Mouse (Mus musculus): Measurements from ENCODE around the gene Fbxw9. TPM values are rescaled to one million over a fixed set of nuclear protein-coding genes. Genes with fewer than 3 reads are reported as not detected.

Gene Fbxw9
- polyA plus RNA-seq, 1 experiment from 2014 or later = 23.1 TPM

GRCm38 (mm10) chr8:85095566-85095965 is 35.7 kb downstream of the Fbxw9 start:
- WGBS = 88% methylated on average over 7 of the region's 7 CpGs

DNA sequence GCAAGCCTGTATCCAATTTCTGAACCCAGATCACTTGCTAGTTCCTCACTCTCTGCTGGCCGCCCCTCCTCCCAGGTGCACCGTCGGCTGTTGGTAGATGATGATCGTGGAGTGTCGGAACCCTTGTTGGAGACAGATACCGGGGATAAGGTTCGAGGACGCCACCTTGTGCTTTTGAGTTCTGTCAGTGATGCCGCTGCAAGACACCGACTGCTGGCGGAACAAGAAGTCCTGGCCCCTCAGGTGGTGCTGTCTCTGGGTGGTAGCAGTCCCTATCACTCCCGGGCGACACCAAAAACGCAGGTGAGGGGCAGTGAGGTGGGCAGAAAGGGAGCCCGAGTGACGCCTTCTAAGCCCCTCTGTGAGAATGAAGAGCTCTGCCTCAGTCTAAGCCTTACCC is 36.3 kb downstream of the Fbxw9 start:
- H3K9me3 ChIP-seq (ENCODE audit: low read depth, low read length) = no peaks in the 10 kb centered on the region
- TF ChIP-seq CTCF (IDR thresholded peaks at IDR 0.05; ENCODE audit: low read depth) = no peak
- no peak overlapping the region for H3K27ac ChIP-seq (ENCODE audit: low read depth)
- H3K27me3 ChIP-seq (ENCODE audit: insufficient read depth, low read length) = no peaks in the 10 kb centered on the region
- DNase-seq (no peak), ATAC-seq (ENCODE audit: insufficient read depth) (no peak)
- H3K36me3 ChIP-seq (ENCODE audit: insufficient read depth) = peaks cover 36% of the 10 kb centered on the region
- no peaks in the 10 kb centered on the region for H3K4me1 ChIP-seq (ENCODE audit: insufficient read depth)
- no peak overlapping the region for H3K4me2 ChIP-seq
- H3K9ac ChIP-seq = no peak overlapping the region
- H3K4me3 ChIP-seq (ENCODE audit: low read depth, low read length) = no peak overlapping the region
- WGBS = 87% methylated on average over 16 of the region's 16 CpGs

More at GRCm38 (mm10) chr8:85095566-85095965, 35.7 kb downstream of the Fbxw9 start:
- DNase-seq (no peak), ATAC-seq (ENCODE audit: insufficient read depth) (no peak)
- peaks cover 42% of the 10 kb centered on the region for H3K36me3 ChIP-seq (ENCODE audit: insufficient read depth)
- no peak overlapping the region for H3K4me2 ChIP-seq
- H3K4me1 ChIP-seq (ENCODE audit: insufficient read depth) = no peaks in the 10 kb centered on the region
- TF ChIP-seq CTCF (IDR thresholded peaks at IDR 0.05; ENCODE audit: low read depth) = no peak
- no peaks in the 10 kb centered on the region for H3K9me3 ChIP-seq (ENCODE audit: low read depth, low read length)
- no peaks in the 10 kb centered on the region for H3K27me3 ChIP-seq (ENCODE audit: insufficient read depth, low read length)
- H3K4me3 ChIP-seq (ENCODE audit: low read depth, low read length) = no peak overlapping the region
- no peak overlapping the region for H3K9ac ChIP-seq
- H3K27ac ChIP-seq (ENCODE audit: low read depth) = no peak overlapping the region

DNA sequence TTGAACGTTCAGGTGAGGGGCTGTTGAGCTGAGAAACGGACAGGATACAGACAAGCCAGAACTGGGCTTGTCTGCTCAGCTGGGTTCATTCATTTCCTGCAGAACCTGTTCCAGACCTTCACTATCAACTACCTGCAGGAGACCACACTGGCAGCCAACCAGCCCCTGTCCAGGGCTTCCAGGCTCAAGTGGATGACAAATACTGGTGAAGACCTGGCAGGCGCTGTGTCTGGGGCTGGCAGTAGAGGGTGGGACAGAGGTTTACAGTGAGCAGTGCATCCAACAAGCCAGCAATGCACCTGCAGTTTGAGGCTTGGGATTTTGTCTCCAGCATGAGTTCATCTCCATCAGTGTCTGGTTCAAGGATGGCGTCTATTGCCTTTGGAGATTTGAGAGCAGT is 37.0 kb downstream of the Fbxw9 start:
- no peak for TF ChIP-seq CTCF (IDR thresholded peaks at IDR 0.05; ENCODE audit: low read depth)
- no peak overlapping the region for H3K4me2 ChIP-seq
- 68% methylated on average over 4 of the region's 4 CpGs for WGBS
- no peak overlapping the region for H3K9ac ChIP-seq
- no peak overlapping the region for H3K27ac ChIP-seq (ENCODE audit: low read depth)
- no peaks in the 10 kb centered on the region for H3K9me3 ChIP-seq (ENCODE audit: low read depth, low read length)
- no peaks in the 10 kb centered on the region for H3K27me3 ChIP-seq (ENCODE audit: insufficient read depth, low read length)
- H3K4me3 ChIP-seq (ENCODE audit: low read depth, low read length) = no peak overlapping the region
- no peak for ATAC-seq (ENCODE audit: insufficient read depth)
- H3K36me3 ChIP-seq (ENCODE audit: insufficient read depth) = peaks cover 35% of the 10 kb centered on the region
- peak; percentile 15 for DNase-seq
- H3K4me1 ChIP-seq (ENCODE audit: insufficient read depth) = no peaks in the 10 kb centered on the region

DNA sequence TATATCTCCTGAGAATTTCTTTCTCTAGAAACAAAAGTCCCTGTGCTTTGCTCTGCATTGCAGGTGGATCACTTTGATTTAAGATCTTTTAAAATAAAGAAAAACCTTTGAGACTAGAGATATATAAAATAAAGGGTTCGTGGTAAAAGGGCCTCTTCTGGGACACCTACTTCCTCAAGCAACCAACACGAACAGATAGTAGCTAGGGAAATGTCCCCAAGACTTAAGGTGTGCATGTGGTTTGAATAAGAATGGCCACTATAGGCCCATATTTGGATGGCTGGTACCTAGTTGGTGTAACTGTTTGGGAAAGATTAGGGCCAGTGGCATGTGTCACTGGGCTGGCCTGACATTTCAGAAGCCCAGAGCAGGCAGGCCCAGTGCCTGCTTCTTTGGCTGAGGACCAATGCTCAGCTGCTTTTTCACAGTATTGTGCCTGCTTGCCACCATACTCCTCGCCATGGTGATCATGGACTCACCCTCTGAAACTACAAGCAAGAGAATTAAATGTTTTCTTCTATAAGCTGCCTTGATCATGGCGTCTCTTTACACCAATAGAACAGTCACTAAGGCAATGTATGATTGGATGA is 40.3 kb downstream of the Fbxw9 start:
- no peaks in the 10 kb centered on the region for H3K4me1 ChIP-seq (ENCODE audit: insufficient read depth)
- H3K9ac ChIP-seq = no peak overlapping the region
- H3K4me3 ChIP-seq (ENCODE audit: low read depth, low read length) = no peak overlapping the region
- ATAC-seq (ENCODE audit: insufficient read depth) = no peak
- H3K9me3 ChIP-seq (ENCODE audit: low read depth, low read length) = no peaks in the 10 kb centered on the region
- no peak for DNase-seq
- H3K36me3 ChIP-seq (ENCODE audit: insufficient read depth) = peaks cover 23% of the 10 kb centered on the region
- H3K27ac ChIP-seq (ENCODE audit: low read depth) = no peak overlapping the region
- no peak overlapping the region for H3K4me2 ChIP-seq
- TF ChIP-seq CTCF (IDR thresholded peaks at IDR 0.05; ENCODE audit: low read depth) = no peak
- H3K27me3 ChIP-seq (ENCODE audit: insufficient read depth, low read length) = no peaks in the 10 kb centered on the region
- 80% methylated on average over 4 of the region's 4 CpGs for WGBS

DNA sequence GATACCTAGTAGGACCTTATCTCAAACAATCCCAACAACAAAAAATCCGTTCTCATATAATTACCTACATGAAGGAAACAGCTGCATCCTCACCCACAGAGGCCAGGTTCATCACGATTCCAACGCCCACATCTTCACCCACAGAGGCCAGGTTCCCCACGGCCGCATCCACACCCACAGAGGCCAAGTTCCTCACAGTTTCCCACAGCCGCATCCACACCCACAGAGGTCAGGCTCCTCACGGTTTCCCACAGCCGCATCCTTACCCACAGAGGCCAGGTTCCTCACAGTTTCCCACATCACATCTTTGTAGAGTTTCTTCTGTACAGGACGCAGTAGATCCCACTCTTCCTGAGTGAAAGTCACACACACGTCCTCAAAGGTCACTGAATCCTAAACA is 53.4 kb downstream of the Fbxw9 start:
- DNase-seq (no peak), ATAC-seq (ENCODE audit: insufficient read depth) (no peak)
- TF ChIP-seq CTCF (IDR thresholded peaks at IDR 0.05; ENCODE audit: low read depth) = no peak
- no peaks in the 10 kb centered on the region for H3K4me1 ChIP-seq (ENCODE audit: insufficient read depth)
- H3K36me3 ChIP-seq (ENCODE audit: insufficient read depth) = peaks cover 25% of the 10 kb centered on the region
- H3K27me3 ChIP-seq (ENCODE audit: insufficient read depth, low read length) = no peaks in the 10 kb centered on the region
- WGBS = 95% methylated on average over 10 of the region's 10 CpGs
- H3K9ac ChIP-seq = no peak overlapping the region
- no peaks in the 10 kb centered on the region for H3K9me3 ChIP-seq (ENCODE audit: low read depth, low read length)
- H3K4me2 ChIP-seq = no peak overlapping the region
- H3K4me3 ChIP-seq (ENCODE audit: low read depth, low read length) = no peak overlapping the region
- H3K27ac ChIP-seq (ENCODE audit: low read depth) = no peak overlapping the region

DNA sequence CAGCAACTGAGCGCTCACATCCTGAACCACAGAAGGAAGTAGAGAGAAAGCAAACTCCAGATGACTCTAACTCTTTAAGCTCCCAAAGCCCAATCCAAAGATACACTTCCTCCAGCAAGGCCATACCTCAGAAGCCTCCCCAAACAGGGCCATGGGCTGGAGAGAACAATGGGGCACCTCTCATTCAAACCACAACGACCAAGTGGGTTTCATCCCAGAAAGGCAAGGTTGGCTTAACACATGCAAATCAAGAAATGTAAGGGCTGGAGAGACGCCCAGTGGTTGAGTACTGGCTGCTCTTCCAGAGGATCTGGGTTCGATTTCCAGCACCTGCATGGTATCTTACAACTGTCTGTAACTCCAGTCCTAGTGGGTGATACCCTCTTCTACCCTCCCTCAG is 55.6 kb downstream of the Fbxw9 start:
- no peak for TF ChIP-seq CTCF (IDR thresholded peaks at IDR 0.05; ENCODE audit: low read depth)
- H3K4me1 ChIP-seq (ENCODE audit: insufficient read depth) = no peaks in the 10 kb centered on the region
- WGBS = 74% methylated on average over 4 of the region's 4 CpGs
- ATAC-seq (ENCODE audit: insufficient read depth) = no peak
- H3K27ac ChIP-seq (ENCODE audit: low read depth) = no peak overlapping the region
- no peaks in the 10 kb centered on the region for H3K9me3 ChIP-seq (ENCODE audit: low read depth, low read length)
- DNase-seq = no peak
- H3K9ac ChIP-seq = no peak overlapping the region
- H3K4me2 ChIP-seq = no peak overlapping the region
- peaks cover 14% of the 10 kb centered on the region for H3K36me3 ChIP-seq (ENCODE audit: insufficient read depth)
- no peaks in the 10 kb centered on the region for H3K27me3 ChIP-seq (ENCODE audit: insufficient read depth, low read length)
- no peak overlapping the region for H3K4me3 ChIP-seq (ENCODE audit: low read depth, low read length)

Small RNAs within 50 kb of the gene (microRNA-seq; reads per million reads assigned to microRNA genes)
- not detected for gene Gm23388 (ENCODE audit: borderline number of aligned reads)
- not detected for gene Mir7070 (ENCODE audit: borderline number of aligned reads)

Other genes with a start within 250 kb of the Fbxw9 start
- 4.5 and 4.6 TPM in 2 replicates for gene Dand5, start 237.2 kb upstream of the Fbxw9 start, polyA plus RNA-seq (2014; fragmentation: Nextera tagmentation; extraction: Ambion mirVana)
- gene Gadd45gip1, start 228.5 kb upstream of the Fbxw9 start, polyA plus RNA-seq (2014; fragmentation: Nextera tagmentation; extraction: Ambion mirVana) = 44.2 and 45.0 TPM in 2 replicates
- 118 and 123 TPM in 2 replicates for gene Rad23a, start 219.4 kb upstream of the Fbxw9 start, polyA plus RNA-seq (2014; fragmentation: Nextera tagmentation; extraction: Ambion mirVana)
- gene Calr, start 213.1 kb upstream of the Fbxw9 start, polyA plus RNA-seq (2014; fragmentation: Nextera tagmentation; extraction: Ambion mirVana) = 886 and 920 TPM in 2 replicates
- gene Farsa, start 203.1 kb upstream of the Fbxw9 start, polyA plus RNA-seq (2014; fragmentation: Nextera tagmentation; extraction: Ambion mirVana) = 92.9 and 103 TPM in 2 replicates
- 79.9 and 94.8 TPM in 2 replicates for gene Syce2, start 187.9 kb upstream of the Fbxw9 start, polyA plus RNA-seq (2014; fragmentation: Nextera tagmentation; extraction: Ambion mirVana)
- gene Gcdh, start 166.1 kb upstream of the Fbxw9 start, polyA plus RNA-seq (2014; fragmentation: Nextera tagmentation; extraction: Ambion mirVana) = 28.1 and 30.4 TPM in 2 replicates
- 1.8 and 1.9 TPM in 2 replicates for gene Klf1, start 158.1 kb upstream of the Fbxw9 start, polyA plus RNA-seq (2014; fragmentation: Nextera tagmentation; extraction: Ambion mirVana)
- 12.0 and 15.3 TPM in 2 replicates for gene Dnase2a, start 151.5 kb upstream of the Fbxw9 start, polyA plus RNA-seq (2014; fragmentation: Nextera tagmentation; extraction: Ambion mirVana)
- 0.30 and 0.39 TPM in 2 replicates for gene Mast1, start 122.7 kb upstream of the Fbxw9 start, polyA plus RNA-seq (2014; fragmentation: Nextera tagmentation; extraction: Ambion mirVana)
- gene Rtbdn, start 113.1 kb upstream of the Fbxw9 start, polyA plus RNA-seq (2014; fragmentation: Nextera tagmentation; extraction: Ambion mirVana) = not detected in 2 replicates
- gene Gm49661, start 90.6 kb upstream of the Fbxw9 start, polyA plus RNA-seq (2014; fragmentation: Nextera tagmentation; extraction: Ambion mirVana) = not detected in 2 replicates
- 819 and 843 TPM in 2 replicates for gene Prdx2, start 90.5 kb upstream of the Fbxw9 start, polyA plus RNA-seq (2014; fragmentation: Nextera tagmentation; extraction: Ambion mirVana)
- 117 and 121 TPM in 2 replicates for gene Rnaseh2a, start 90.3 kb upstream of the Fbxw9 start, polyA plus RNA-seq (2014; fragmentation: Nextera tagmentation; extraction: Ambion mirVana)
- gene Junb, start 81.3 kb upstream of the Fbxw9 start, polyA plus RNA-seq (2014; fragmentation: Nextera tagmentation; extraction: Ambion mirVana) = 12.8 and 15.4 TPM in 2 replicates
- 15.2 and 18.0 TPM in 2 replicates for gene Hook2, start 69.5 kb upstream of the Fbxw9 start, polyA plus RNA-seq (2014; fragmentation: Nextera tagmentation; extraction: Ambion mirVana)
- gene Best2, start 45.5 kb upstream of the Fbxw9 start, polyA plus RNA-seq (2014; fragmentation: Nextera tagmentation; extraction: Ambion mirVana) = not detected in 2 replicates
- gene Asna1, start 34.8 kb upstream of the Fbxw9 start, polyA plus RNA-seq (2014; fragmentation: Nextera tagmentation; extraction: Ambion mirVana) = 97.2 and 98.0 TPM in 2 replicates
- gene Trir, start 33.2 kb upstream of the Fbxw9 start, polyA plus RNA-seq (2014; fragmentation: Nextera tagmentation; extraction: Ambion mirVana) = 153 and 156 TPM in 2 replicates
- gene Tnpo2, start 23.1 kb upstream of the Fbxw9 start, polyA plus RNA-seq (2014; fragmentation: Nextera tagmentation; extraction: Ambion mirVana) = 17.9 and 20.2 TPM in 2 replicates
- gene Gm5741, start 7.9 kb downstream of the Fbxw9 start, polyA plus RNA-seq (2014; fragmentation: Nextera tagmentation; extraction: Ambion mirVana) = 0.72 TPM in 1 of 2 replicates, not detected in the other
- gene Dhps, start 11.7 kb downstream of the Fbxw9 start, polyA plus RNA-seq (2014; fragmentation: Nextera tagmentation; extraction: Ambion mirVana) = 60.3 and 61.5 TPM in 2 replicates
- 155 and 158 TPM in 2 replicates for gene Wdr83os, start 20.7 kb downstream of the Fbxw9 start, polyA plus RNA-seq (2014; fragmentation: Nextera tagmentation; extraction: Ambion mirVana)
- gene Wdr83, start 21.3 kb downstream of the Fbxw9 start, polyA plus RNA-seq (2014; fragmentation: Nextera tagmentation; extraction: Ambion mirVana) = 42.9 and 45.3 TPM in 2 replicates
- 32.7 and 33.9 TPM in 2 replicates for gene Man2b1, start 23.2 kb downstream of the Fbxw9 start, polyA plus RNA-seq (2014; fragmentation: Nextera tagmentation; extraction: Ambion mirVana)
- 1.7 and 2.3 TPM in 2 replicates for gene Zfp791, start 63.0 kb downstream of the Fbxw9 start, polyA plus RNA-seq (2014; fragmentation: Nextera tagmentation; extraction: Ambion mirVana)
- gene Cks1brt, start 91.9 kb downstream of the Fbxw9 start, polyA plus RNA-seq (2014; fragmentation: Nextera tagmentation; extraction: Ambion mirVana) = not detected in 2 replicates
- not detected in 2 replicates for gene Olfr371, start 165.9 kb downstream of the Fbxw9 start, polyA plus RNA-seq (2014; fragmentation: Nextera tagmentation; extraction: Ambion mirVana)
- gene Orc6, start 239.6 kb downstream of the Fbxw9 start, polyA plus RNA-seq (2014; fragmentation: Nextera tagmentation; extraction: Ambion mirVana) = 130 and 132 TPM in 2 replicates
- gene Vps35, start 239.7 kb downstream of the Fbxw9 start, polyA plus RNA-seq (2014; fragmentation: Nextera tagmentation; extraction: Ambion mirVana) = 135 and 137 TPM in 2 replicates

Measured in lung, embryonic 14.5 days (tissue).